Mouse (Mus musculus): ENCODE data around the gene March9. TPM values are rescaled to one million over a fixed set of nuclear protein-coding genes. Genes with fewer than 3 reads are reported as not detected.

The March9 gene
- polyA plus RNA-seq, 2 experiments = 2.7 to 8.6 TPM

DNA sequence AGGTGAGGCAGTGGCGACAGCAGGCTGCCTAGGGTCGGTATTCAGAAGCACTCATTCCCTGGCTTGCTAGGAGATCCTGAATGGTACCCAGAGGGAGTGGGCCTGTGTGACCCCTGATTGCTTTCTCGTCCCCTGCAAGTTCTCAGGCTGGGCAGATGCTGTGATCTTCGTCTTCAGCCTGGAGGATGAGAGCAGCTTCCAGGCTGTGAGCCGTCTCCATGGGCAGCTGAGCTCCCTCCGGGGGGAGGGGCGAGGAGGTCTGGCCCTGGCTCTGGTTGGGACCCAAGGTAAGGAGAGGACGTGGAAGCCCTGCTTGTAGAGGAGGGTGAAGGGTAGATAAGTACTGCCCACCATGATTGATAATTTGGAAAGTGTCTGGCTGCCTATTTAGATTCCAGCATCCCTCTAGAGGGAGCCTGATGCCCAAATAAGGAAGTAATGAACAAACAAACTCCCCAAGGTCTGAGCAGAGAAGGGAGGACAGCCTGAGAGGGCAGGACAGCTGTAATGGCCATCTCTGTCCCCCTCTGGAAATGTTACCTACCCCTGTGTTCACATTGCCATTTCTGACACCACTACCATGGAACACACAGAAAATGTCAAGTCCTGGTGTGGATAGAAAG lies 23.4 kb upstream of the March9 start:
- no peak overlapping the region for H3K4me3 ChIP-seq (replicated peaks; ENCODE audit: low read length)
- no peak overlapping the region for H3K4me2 ChIP-seq (replicated peaks; ENCODE audit: low read depth, low read length, severe bottlenecking)
- no peaks in the 10 kb centered on the region for H3K9me3 ChIP-seq (ENCODE audit: control insufficient read depth, low read length)
- no peak for TF ChIP-seq POLR2A (IDR thresholded peaks at IDR 0.05; ENCODE audit: borderline replicate concordance, extremely low read depth, insufficient read depth, insufficient read length)
- peaks cover 6% of the 10 kb centered on the region; the same call in 1 of the 2 replicates for H3K4me1 ChIP-seq (ENCODE audit: control insufficient read depth, insufficient read depth, low read length)
- H3K9ac ChIP-seq (ENCODE audit: low read depth, low read length, severe bottlenecking) = no peak overlapping the region
- H3K27ac ChIP-seq (replicated peaks; ENCODE audit: low read depth, low read length) = no peak overlapping the region
- WGBS = 19% methylated on average over 8 of the region's 8 CpGs
- DNase-seq (ENCODE audit: low spot score) (no peak), ATAC-seq (ENCODE audit: low FRiP score, low read depth) (no peak)
- H3K36me3 ChIP-seq (ENCODE audit: control insufficient read depth, insufficient read depth, low read length) = no peaks in the 10 kb centered on the region
- peaks cover 58% of the 10 kb centered on the region for H3K27me3 ChIP-seq (ENCODE audit: control insufficient read depth, insufficient read depth, low read length)

DNA sequence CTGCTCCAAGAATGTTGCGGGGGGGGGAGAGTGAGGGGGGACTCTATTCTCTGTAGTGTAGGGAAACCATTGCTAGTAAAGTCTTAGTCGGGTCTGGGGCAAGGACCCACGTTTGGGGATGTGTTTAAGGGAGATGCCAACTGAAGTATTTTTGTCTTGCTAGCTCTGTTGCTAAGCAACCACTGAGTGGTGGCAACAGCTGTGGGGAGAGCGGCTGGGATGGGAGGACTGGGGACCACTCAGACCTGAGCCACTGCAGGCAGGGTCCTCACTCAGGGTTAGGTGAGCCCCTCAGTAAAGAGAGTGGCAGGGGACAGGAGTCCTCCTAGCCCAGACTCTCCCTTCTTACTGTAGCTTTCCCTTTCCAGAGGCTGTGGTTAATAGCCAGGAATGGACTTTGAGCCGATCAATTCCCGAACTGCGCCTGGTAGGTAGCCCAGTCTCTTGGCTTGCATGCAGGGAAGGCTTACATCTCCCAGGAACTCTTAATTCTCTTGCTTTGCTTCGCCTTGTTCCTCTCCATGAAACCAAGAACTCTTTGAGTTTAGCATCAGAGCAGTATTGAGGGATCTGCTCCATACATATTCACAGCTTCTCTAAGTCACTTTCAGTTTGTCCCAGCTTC lies 22.1 kb upstream of the March9 start:
- Histone ChIP-seq H3K4me3 (replicated peaks; ENCODE audit: low read length) (peak overlapping the region; percentile 14; the same call in 1 of the 2 replicates), H3K27me3 (ENCODE audit: control insufficient read depth, insufficient read depth, low read length) (peaks cover 71% of the 10 kb centered on the region), H3K9me3 (ENCODE audit: control insufficient read depth, low read length) (no peaks in the 10 kb centered on the region), H3K9ac (ENCODE audit: low read depth, low read length, severe bottlenecking) (no peak overlapping the region), H3K4me1 (ENCODE audit: control insufficient read depth, insufficient read depth, low read length) (peaks cover 9% of the 10 kb centered on the region; the same call in 1 of the 2 replicates), H3K27ac (replicated peaks; ENCODE audit: low read depth, low read length) (no peak overlapping the region), H3K4me2 (replicated peaks; ENCODE audit: low read depth, low read length, severe bottlenecking) (no peak overlapping the region), H3K36me3 (ENCODE audit: control insufficient read depth, insufficient read depth, low read length) (no peaks in the 10 kb centered on the region)
- TF ChIP-seq POLR2A (IDR thresholded peaks at IDR 0.05; ENCODE audit: borderline replicate concordance, extremely low read depth, insufficient read depth, insufficient read length) = no peak
- peak; percentile 76 for ATAC-seq (ENCODE audit: low FRiP score, low read depth)
- 32% methylated on average over 8 of the region's 8 CpGs for WGBS
- peak; percentile 66 for DNase-seq (ENCODE audit: low spot score)

DNA sequence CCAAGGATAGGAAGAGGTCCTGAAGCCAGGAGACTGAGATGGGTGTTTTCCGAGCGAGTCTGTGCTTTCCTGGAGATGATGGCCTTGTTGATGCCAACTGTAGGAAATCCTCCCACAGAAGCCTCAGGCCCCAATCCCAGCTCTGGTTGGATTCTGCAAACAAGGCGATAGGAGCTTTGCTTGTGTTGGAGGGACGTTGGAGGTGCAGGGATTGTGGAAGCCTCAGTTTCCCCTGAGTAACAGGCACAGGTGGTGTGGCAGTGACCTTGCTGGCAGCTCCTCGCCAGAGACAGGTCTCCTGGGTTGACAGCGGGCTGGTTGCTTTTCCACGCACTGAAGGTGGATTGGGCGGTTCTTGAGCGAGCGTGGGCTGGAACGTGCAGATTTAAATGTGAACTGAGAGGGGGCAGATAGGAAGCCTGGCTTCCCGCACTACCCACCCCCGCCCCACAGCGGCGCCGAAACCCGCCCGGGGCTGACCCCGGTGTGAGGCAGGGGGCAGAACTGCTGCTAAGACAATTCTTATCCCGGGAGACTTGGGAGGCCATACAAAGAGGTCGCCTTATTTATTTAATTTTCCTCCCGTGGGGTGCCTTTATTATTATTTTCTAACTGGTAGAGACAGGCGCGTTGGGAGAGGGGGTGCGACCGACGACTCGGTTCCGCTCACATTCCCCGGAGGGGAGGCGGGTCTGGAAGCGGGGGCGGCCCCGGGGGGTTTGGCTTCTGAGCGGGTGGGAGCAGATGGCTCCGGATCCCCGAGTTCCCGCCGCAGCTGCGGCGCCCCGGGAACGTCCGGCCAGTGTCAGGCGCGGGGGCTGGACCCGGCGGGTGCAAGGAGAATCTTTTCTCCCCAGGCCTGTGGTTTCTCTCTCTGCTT lies 21.2 kb upstream of the March9 start:
- Histone ChIP-seq H3K4me3 (replicated peaks; ENCODE audit: low read length) (peak overlapping the region; percentile 52; the same call in 1 of the 2 replicates), H3K9ac (ENCODE audit: low read depth, low read length, severe bottlenecking) (no peak overlapping the region)
- ATAC-seq (ENCODE audit: low FRiP score, low read depth) = no peak

DNA sequence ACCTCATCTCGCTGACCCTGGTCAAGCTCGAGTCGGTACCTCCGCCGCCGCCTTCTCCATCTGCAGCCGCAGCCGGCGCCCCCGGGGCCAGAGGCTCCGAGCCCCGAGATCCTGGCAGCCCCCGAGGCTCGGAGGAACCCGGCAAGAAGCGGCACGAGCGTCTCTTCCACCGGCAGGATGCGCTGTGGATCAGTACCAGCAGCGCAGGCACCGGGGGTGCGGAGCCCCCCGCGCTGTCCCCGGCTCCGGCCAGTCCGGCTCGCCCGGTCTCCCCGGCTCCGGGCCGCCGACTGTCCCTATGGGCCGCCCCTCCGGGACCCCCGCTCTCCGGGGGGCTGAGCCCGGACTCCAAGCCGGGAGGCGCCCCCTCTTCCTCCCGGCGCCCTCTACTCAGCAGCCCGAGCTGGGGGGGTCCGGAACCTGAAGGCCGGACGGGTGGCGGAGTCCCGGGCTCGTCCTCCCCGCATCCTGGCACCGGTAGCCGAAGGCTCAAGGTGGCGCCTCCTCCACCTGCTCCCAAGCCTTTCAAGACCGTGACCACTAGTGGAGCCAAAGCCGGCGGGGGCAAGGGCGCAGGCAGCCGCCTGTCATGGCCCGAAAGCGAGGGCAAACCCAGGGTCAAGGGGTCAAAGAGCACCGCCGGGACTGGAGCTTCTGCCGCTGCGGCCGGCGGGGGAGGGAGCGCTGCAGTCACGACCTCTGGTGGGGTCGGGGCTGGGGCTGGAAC lies 19.8 kb upstream of the March9 start:
- Histone ChIP-seq H3K27me3 (ENCODE audit: control insufficient read depth, insufficient read depth, low read length) (peaks cover 74% of the 10 kb centered on the region), H3K4me2 (replicated peaks; ENCODE audit: low read depth, low read length, severe bottlenecking) (peak overlapping the region; percentile 96), H3K4me1 (ENCODE audit: control insufficient read depth, insufficient read depth, low read length) (peaks cover 9% of the 10 kb centered on the region; the same call in 1 of the 2 replicates), H3K9me3 (ENCODE audit: control insufficient read depth, low read length) (no peaks in the 10 kb centered on the region), H3K27ac (replicated peaks; ENCODE audit: low read depth, low read length) (no peak overlapping the region), H3K9ac (ENCODE audit: low read depth, low read length, severe bottlenecking) (peak overlapping the region; percentile 56), H3K36me3 (ENCODE audit: control insufficient read depth, insufficient read depth, low read length) (no peaks in the 10 kb centered on the region), H3K4me3 (replicated peaks; ENCODE audit: low read length) (peak overlapping the region; percentile 52)
- ATAC-seq (ENCODE audit: low FRiP score, low read depth) (no peak), DNase-seq (ENCODE audit: low spot score) (no peak)
- 1% methylated on average over 44 of the region's 70 CpGs for WGBS
- no peak for TF ChIP-seq POLR2A (IDR thresholded peaks at IDR 0.05; ENCODE audit: borderline replicate concordance, extremely low read depth, insufficient read depth, insufficient read length)

More for the DNA sequence above, 21.2 kb upstream of the March9 start:
- H3K9me3 ChIP-seq (ENCODE audit: control insufficient read depth, low read length) = no peaks in the 10 kb centered on the region
- H3K27me3 ChIP-seq (ENCODE audit: control insufficient read depth, insufficient read depth, low read length) = peaks cover 80% of the 10 kb centered on the region
- DNase-seq (ENCODE audit: low spot score) = no peak
- H3K4me1 ChIP-seq (ENCODE audit: control insufficient read depth, insufficient read depth, low read length) = peaks cover 9% of the 10 kb centered on the region; the same call in 1 of the 2 replicates
- H3K36me3 ChIP-seq (ENCODE audit: control insufficient read depth, insufficient read depth, low read length) = no peaks in the 10 kb centered on the region
- no peak overlapping the region for H3K27ac ChIP-seq (replicated peaks; ENCODE audit: low read depth, low read length)
- peak overlapping the region; percentile 37 for H3K4me2 ChIP-seq (replicated peaks; ENCODE audit: low read depth, low read length, severe bottlenecking)
- WGBS = 3% methylated on average over 48 of the region's 48 CpGs
- no peak for TF ChIP-seq POLR2A (IDR thresholded peaks at IDR 0.05; ENCODE audit: borderline replicate concordance, extremely low read depth, insufficient read depth, insufficient read length)
